Mouse (Mus musculus) heart, adult 2 months (tissue): ENCODE measurements around the gene Rpp21. TPM values are rescaled to one million over a fixed set of nuclear protein-coding genes. Genes with fewer than 3 reads are reported as not detected.
"Not testable (repeated sequence)": the region's sequence is repeated elsewhere in the genome, so short reads cannot be mapped to it uniquely, and the experiment has no call there.

ENCODE experiments used
- DNase-seq, 2 experiments: peaks; one replicate each; pipeline ENCODE4 v3.0.0; 2021
- H3K27ac ChIP-seq: fragments of 200-600 bp; 2 replicates; pipeline ENCODE4 v1.8.1; 2022
- H3K27me3 ChIP-seq: fragments of 200-500 bp; 2 replicates; pipeline ENCODE4 v1.6.1; 2012; ENCODE audit warnings: mild to moderate bottlenecking, low read length, inconsistent platforms, mixed read lengths; ENCODE audit not compliant: control insufficient read depth, insufficient read depth
- H3K36me3 ChIP-seq: fragments of 200-500 bp; 2 replicates; pipeline ENCODE4 v1.6.1; 2012; ENCODE audit warnings: low read length, inconsistent platforms; ENCODE audit not compliant: control insufficient read depth, insufficient read depth
- H3K4me1 ChIP-seq: fragments of 200-500 bp; 2 replicates; pipeline ENCODE4 v1.6.1; 2011; ENCODE audit warnings: low read length; ENCODE audit not compliant: control insufficient read depth, insufficient read depth
- H3K4me3 ChIP-seq: fragments of 200-600 bp; 2 replicates; pipeline ENCODE4 v1.8.1; 2022
- H3K79me2 ChIP-seq: fragments of 200-500 bp; replicated peaks from 2 replicates; pipeline ENCODE4 v1.6.1; 2012; ENCODE audit warnings: mild to moderate bottlenecking, inconsistent platforms, low read length, moderate library complexity, mixed read lengths; ENCODE audit not compliant: control insufficient read depth, insufficient read depth
- H3K9ac ChIP-seq: fragments of 200-500 bp; 2 replicates; pipeline ENCODE4 v1.6.1; 2012; ENCODE audit warnings: low read depth, mild to moderate bottlenecking, control low read depth, inconsistent platforms, low read length, mixed read lengths
- CTCF ChIP-seq: fragments of 200-600 bp; IDR thresholded peaks from 2 replicates; pipeline ENCODE4 v1.8.1; 2022; ENCODE audit warnings: antibody characterized with exemption, mild to moderate bottlenecking, moderate library complexity
- EP300 ChIP-seq: fragments of 200-500 bp; IDR thresholded peaks from 2 replicates; pipeline ENCODE4 v1.6.1; 2011; ENCODE audit warnings: low read depth, low read length, control low read depth; ENCODE audit not compliant: insufficient read depth
- POLR2A ChIP-seq: fragments of 200-500 bp; IDR thresholded peaks from 2 replicates; pipeline ENCODE4 v1.6.1; 2011; ENCODE audit warnings: mild to moderate bottlenecking, low read depth, low read length, control low read depth; ENCODE audit not compliant: insufficient read depth
- WGBS: fragments of 180-500 bp; shearing (Covaris S2); methylation state at CpG from one replicate; pipeline ENCODE4 v1.1.7; 2018; 5-methylcytosine and 5-hydroxymethylcytosine counted together
- intact Hi-C: fragments of 180-260 bp; cut with DNase I; formaldehyde crosslinking; loops from one replicate; pipeline ENCODE4 v1.15.1; 2025
- polyA plus RNA-seq: library from polyadenylated mRNA; depleted of rRNA; stranded (reverse); fragments of >200 nt; gene quantifications from 2 replicates; pipeline ENCODE4 v1.2.3, GENCODE M21; 2012
- total RNA-seq, 2 experiments: library from RNA; stranded (reverse); gene quantifications; 2 replicates each; pipeline ENCODE4 v1.2.3; 2021

Rpp21 gene
- total and polyA plus RNA-seq, 3 experiments = 35.5 to 59.1 (median 43.8) TPM

DNA sequence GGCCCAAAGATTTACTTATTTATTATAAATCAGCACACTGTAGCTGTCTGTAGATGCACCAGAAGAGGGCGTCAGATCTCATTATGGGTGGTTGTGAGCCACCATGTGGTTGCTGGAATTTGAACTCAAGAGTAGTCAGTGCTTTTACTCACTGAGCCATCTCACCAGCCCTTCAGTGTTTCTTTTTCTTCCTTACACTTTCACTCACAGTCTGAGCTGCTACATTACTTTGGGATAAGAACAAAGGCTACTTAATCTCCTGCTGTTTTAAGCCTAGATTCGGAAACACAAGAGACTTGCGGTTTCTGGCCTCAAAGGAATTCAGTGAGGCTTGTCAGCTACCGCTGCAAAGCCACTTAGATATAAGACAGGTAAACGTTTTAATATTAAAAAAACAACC, 13.8 kb downstream of the Rpp21 start:
- 31% methylated on average over 5 of the region's 5 CpGs for WGBS
- Histone ChIP-seq H3K27me3 (peaks cover 7% of the 10 kb centered on the region), H3K4me1 (no peaks in the 10 kb centered on the region), H3K4me3 (no peak overlapping the region), H3K9ac (no peak overlapping the region), H3K79me2 (no peaks in the 10 kb centered on the region), H3K36me3 (no peaks in the 10 kb centered on the region), H3K27ac (no peak overlapping the region)
- TF ChIP-seq CTCF (no peak), POLR2A (no peak), EP300 (no peak)
- no peak for DNase-seq
- intact Hi-C loops = no loop called here

DNA sequence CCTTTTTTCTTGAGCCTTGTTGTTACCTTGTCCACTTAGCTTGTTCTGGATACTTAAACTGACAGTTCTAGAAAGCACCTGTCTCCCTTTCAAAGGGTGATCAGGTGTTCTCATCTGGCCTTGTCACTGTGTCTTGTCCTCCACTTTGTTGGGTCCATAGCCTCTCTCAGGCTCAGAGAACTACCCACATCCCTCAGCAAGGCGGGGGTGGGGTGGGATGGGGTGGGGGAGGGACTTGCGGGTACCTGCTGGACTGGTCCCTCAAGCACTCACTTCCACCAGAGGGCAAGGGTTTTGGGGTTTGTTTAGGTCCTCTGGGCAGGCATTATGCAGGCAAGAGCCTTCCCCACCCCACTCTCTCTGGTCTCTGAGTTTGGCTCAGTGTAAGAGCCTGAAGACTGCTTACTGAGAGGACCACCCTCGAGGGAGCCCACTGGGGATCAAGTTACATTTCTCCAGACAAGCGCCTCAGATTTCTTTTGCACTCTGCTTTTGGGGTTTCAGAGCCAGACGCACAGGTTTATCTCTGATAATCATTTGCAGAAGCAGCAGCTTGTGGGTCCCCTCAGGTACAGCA, 17.1 kb downstream of the Rpp21 start:
- H3K27me3 ChIP-seq = peaks cover 8% of the 10 kb centered on the region; the same call in 1 of the 2 replicates
- no peak overlapping the region for H3K9ac ChIP-seq
- no peak overlapping the region for H3K27ac ChIP-seq
- 16% methylated on average over 5 of the region's 5 CpGs for WGBS
- TF ChIP-seq CTCF (no peak), EP300 (no peak), POLR2A (no peak)
- no peak overlapping the region for H3K4me3 ChIP-seq
- H3K79me2 ChIP-seq = no peaks in the 10 kb centered on the region
- intact Hi-C loops = no loop called here
- no peaks in the 10 kb centered on the region for H3K36me3 ChIP-seq
- no peak for DNase-seq
- H3K4me1 ChIP-seq = no peaks in the 10 kb centered on the region

GRCm38 (mm10) chr17:36237321-36237921, 20.4 kb downstream of the Rpp21 start:
- DNase-seq = no peak

DNA sequence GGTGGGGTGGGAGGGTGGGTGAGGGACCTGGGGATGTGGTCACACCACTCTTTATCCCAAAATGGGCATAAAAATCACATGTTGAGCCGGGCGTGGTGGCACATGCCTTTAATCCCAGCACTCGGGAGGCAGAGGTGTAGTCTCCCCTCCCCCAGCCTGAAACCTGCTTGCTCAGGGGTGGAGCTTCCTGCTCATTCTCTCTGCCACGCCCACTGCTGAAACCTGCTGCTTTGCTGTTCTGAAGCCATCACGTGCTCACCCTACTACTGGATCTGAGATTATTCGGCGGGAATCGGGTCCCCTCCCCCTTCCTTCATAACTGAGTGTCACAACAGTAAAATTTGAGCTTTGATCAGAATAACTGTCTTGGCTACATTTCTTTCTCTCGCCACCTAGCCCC, 22.6 kb downstream of the Rpp21 start:
- H3K79me2 ChIP-seq, H3K4me1 ChIP-seq, H3K36me3 ChIP-seq, intact Hi-C loops, DNase-seq, H3K4me3 ChIP-seq, H3K9ac ChIP-seq, H3K27ac ChIP-seq: not testable (repeated sequence)
- 19% methylated on average over 9 of the region's 9 CpGs for WGBS
- H3K27me3 ChIP-seq = peaks cover 11% of the 10 kb centered on the region

More at GRCm38 (mm10) chr17:36237321-36237921, 20.4 kb downstream of the Rpp21 start:
- no peaks in the 10 kb centered on the region for H3K4me1 ChIP-seq
- H3K9ac ChIP-seq = no peak overlapping the region
- no peaks in the 10 kb centered on the region for H3K79me2 ChIP-seq
- TF ChIP-seq POLR2A = no peak
- no peak for TF ChIP-seq CTCF
- no peak for TF ChIP-seq EP300
- no peak overlapping the region for H3K27ac ChIP-seq
- H3K36me3 ChIP-seq = no peaks in the 10 kb centered on the region
- 2% methylated on average over 27 of the region's 27 CpGs for WGBS
- peak overlapping the region; percentile 26 for H3K4me3 ChIP-seq
- peaks cover 11% of the 10 kb centered on the region for H3K27me3 ChIP-seq
- intact Hi-C loops = no loop called here

DNA sequence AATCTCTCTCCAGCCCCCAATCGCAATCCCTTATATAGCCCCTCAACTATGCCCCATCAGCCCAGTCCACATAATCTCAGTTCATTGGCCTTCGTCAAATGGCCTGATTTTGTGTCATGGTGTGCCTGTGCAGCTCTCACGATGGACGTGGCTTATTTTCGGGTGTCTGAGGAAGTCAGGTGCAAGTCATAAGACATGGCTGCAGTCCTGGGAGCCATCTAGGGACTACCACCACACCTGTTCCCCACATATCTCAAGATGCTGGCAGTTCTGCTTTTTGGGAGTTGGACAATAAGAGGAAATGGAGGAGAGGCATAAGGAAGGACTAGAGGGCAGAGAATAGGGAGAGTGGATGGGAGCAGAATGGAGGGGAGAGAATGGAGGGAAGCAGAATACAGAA, 24.3 kb downstream of the Rpp21 start:
- H3K4me3 ChIP-seq = no peak overlapping the region
- intact Hi-C loops = no loop called here
- H3K4me1 ChIP-seq = no peaks in the 10 kb centered on the region
- WGBS = 66% methylated on average over 5 of the region's 5 CpGs
- no peak for TF ChIP-seq CTCF
- no peak for TF ChIP-seq POLR2A
- TF ChIP-seq EP300 = no peak
- H3K79me2 ChIP-seq = no peaks in the 10 kb centered on the region
- DNase-seq = no peak
- no peak overlapping the region for H3K27ac ChIP-seq
- H3K36me3 ChIP-seq = no peaks in the 10 kb centered on the region
- H3K9ac ChIP-seq = no peak overlapping the region
- H3K27me3 ChIP-seq = peaks cover 12% of the 10 kb centered on the region

- TF ChIP-seq POLR2A (no peak), EP300 (no peak), CTCF (no peak; the same call in none of the 2 replicates)
- 5% methylated on average over 36 of the region's 36 CpGs for WGBS
- Histone ChIP-seq H3K4me3 (no peak overlapping the region), H3K27ac (no peak overlapping the region), H3K36me3 (no peaks in the 10 kb centered on the region), H3K27me3 (peaks cover 5% of the 10 kb centered on the region), H3K9ac (no peak overlapping the region), H3K79me2 (no peaks in the 10 kb centered on the region), H3K4me1 (no peaks in the 10 kb centered on the region)
- DNase-seq = peak; percentile 72 to 76
- intact Hi-C loops = no loop called here
These were observed 26.6 kb downstream of the Rpp21 start for GRCm38 (mm10) chr17:36231318-36231717.
